Mouse (Mus musculus) stomach, embryonic 14.5 days (tissue): ENCODE data around the gene Avpr2. TPM values are rescaled to one million over a fixed set of nuclear protein-coding genes. Genes with fewer than 3 reads are reported as not detected.

ENCODE experiments used
- ATAC-seq: fragments of 200-750 bp; cut with Nextera tagmentation; 2 replicates; pipeline ENCODE4 v1.8.0; 2017; ENCODE audit warnings: low read depth, moderate TSS enrichment; ENCODE audit not compliant: insufficient number of reproducible peaks, insufficient read depth, low FRiP score
- H3K27ac ChIP-seq: fragments of 300-500 bp; sonication (generic); 2 replicates; pipeline ENCODE4 v1.5.1; 2014; ENCODE audit warnings: mild to moderate bottlenecking, low read length, moderate library complexity, mixed read lengths
- H3K27me3 ChIP-seq: fragments of 300-500 bp; sonication (generic); 2 replicates; pipeline ENCODE4 v1.6.1; 2014; ENCODE audit warnings: low read length, control low read depth, mixed read lengths; ENCODE audit not compliant: control insufficient read depth, insufficient read depth
- H3K36me3 ChIP-seq: fragments of 300-500 bp; sonication (generic); 2 replicates; pipeline ENCODE4 v1.6.1; 2014; ENCODE audit warnings: mild to moderate bottlenecking, control low read depth, low read length, moderate library complexity, mixed read lengths; ENCODE audit not compliant: control insufficient read depth, insufficient read depth
- H3K4me1 ChIP-seq: fragments of 300-500 bp; sonication (generic); 2 replicates; pipeline ENCODE4 v1.6.1; 2014; ENCODE audit warnings: low read length, control low read depth, mixed read lengths; ENCODE audit not compliant: control insufficient read depth, insufficient read depth
- H3K4me2 ChIP-seq: fragments of 300-500 bp; sonication (generic); replicated peaks from 2 replicates; pipeline ENCODE4 v1.6.1; 2014; ENCODE audit warnings: low read depth, low read length, control low read depth
- H3K4me3 ChIP-seq: fragments of 300-500 bp; sonication (generic); 2 replicates; pipeline ENCODE4 v1.5.1; 2014; ENCODE audit warnings: low read depth, low read length, control low read depth
- H3K9ac ChIP-seq: fragments of 300-500 bp; sonication (generic); replicated peaks from 2 replicates; pipeline ENCODE4 v1.6.1; 2014; ENCODE audit warnings: low read depth, mild to moderate bottlenecking, control low read depth, low read length, moderate library complexity, mixed read lengths
- H3K9me3 ChIP-seq: fragments of 300-500 bp; sonication (generic); 2 replicates; pipeline ENCODE4 v1.6.1; 2016; ENCODE audit warnings: low read depth, low read length, control low read depth; ENCODE audit not compliant: control insufficient read depth
- WGBS: fragments of 180-500 bp; shearing (Covaris S2); extraction: QIAGEN DNeasy Blood & Tissue Kit; methylation state at CpG from one replicate; pipeline ENCODE4 v1.1.7; 2014; 5-methylcytosine and 5-hydroxymethylcytosine counted together
- polyA plus RNA-seq: library from polyadenylated mRNA; unstranded; fragments of >200 nt; fragmentation: Nextera tagmentation; extraction: Ambion mirVana; gene quantifications from 2 replicates; pipeline ENCODE4 v1.2.1, GENCODE M21; 2014

The Avpr2 gene
- polyA plus RNA-seq, 1 experiment from 2014 or later, result not detected

- H3K27me3 ChIP-seq, result no peaks in the 10 kb centered on the region
- WGBS, result 73% methylated on average over 3 of the region's 3 CpGs
- no peaks in the 10 kb centered on the region for H3K36me3 ChIP-seq
- no peaks in the 10 kb centered on the region for H3K9me3 ChIP-seq
- H3K4me3 ChIP-seq, result no peak overlapping the region
- H3K4me1 ChIP-seq, result no peaks in the 10 kb centered on the region
- H3K27ac ChIP-seq, result no peak overlapping the region
- no peak for ATAC-seq
- H3K4me2 ChIP-seq, result no peak overlapping the region
- H3K9ac ChIP-seq, result no peak overlapping the region
These were observed 6.1 kb downstream of the Avpr2 start for GRCm38 (mm10) chrX:73897959-73898358.

GRCm38 (mm10) chrX:73910049-73910448 is 18.1 kb downstream of the Avpr2 start:
- 75% methylated on average over 1 of the region's 1 CpGs for WGBS
- Histone ChIP-seq H3K4me2 (no peak overlapping the region), H3K4me3 (no peak overlapping the region), H3K9me3 (no peaks in the 10 kb centered on the region), H3K36me3 (no peaks in the 10 kb centered on the region), H3K27ac (no peak overlapping the region), H3K9ac (no peak overlapping the region), H3K4me1 (no peaks in the 10 kb centered on the region), H3K27me3 (no peaks in the 10 kb centered on the region)
- ATAC-seq, result no peak

- Histone ChIP-seq H3K9me3 (no peaks in the 10 kb centered on the region), H3K27ac (no peak overlapping the region), H3K4me3 (no peak overlapping the region), H3K9ac (no peak overlapping the region), H3K36me3 (no peaks in the 10 kb centered on the region), H3K27me3 (no peaks in the 10 kb centered on the region), H3K4me1 (no peaks in the 10 kb centered on the region), H3K4me2 (no peak overlapping the region)
- ATAC-seq, result no peak
These were observed 18.5 kb downstream of the Avpr2 start for GRCm38 (mm10) chrX:73910451-73910850.

- Histone ChIP-seq H3K4me1 (no peaks in the 10 kb centered on the region), H3K27ac (no peak overlapping the region), H3K4me2 (peak overlapping the region; percentile 32), H3K27me3 (no peaks in the 10 kb centered on the region), H3K9ac (no peak overlapping the region; the same call in 1 of the 2 replicates), H3K36me3 (no peaks in the 10 kb centered on the region), H3K4me3 (no peak overlapping the region), H3K9me3 (no peaks in the 10 kb centered on the region)
- no peak for ATAC-seq
- WGBS, result 18% methylated on average over 20 of the region's 26 CpGs
These were observed 19.3 kb downstream of the Avpr2 start for GRCm38 (mm10) chrX:73911156-73911555.

GRCm38 (mm10) chrX:73911588-73911987 is 19.7 kb downstream of the Avpr2 start:
- Histone ChIP-seq H3K36me3 (no peaks in the 10 kb centered on the region), H3K4me1 (no peaks in the 10 kb centered on the region), H3K4me3 (no peak overlapping the region), H3K9me3 (no peaks in the 10 kb centered on the region), H3K4me2 (no peak overlapping the region), H3K9ac (no peak overlapping the region), H3K27me3 (no peaks in the 10 kb centered on the region), H3K27ac (no peak overlapping the region)
- no peak for ATAC-seq
- 91% methylated on average over 2 of the region's 2 CpGs for whole genome bisulfite sequencing

GRCm38 (mm10) chrX:73914827-73915703 is 23.2 kb downstream of the Avpr2 start:
- WGBS, result 22% methylated on average over 31 of the region's 31 CpGs
- peak; percentile 98 for ATAC-seq
- Histone ChIP-seq H3K9ac (no peak overlapping the region), H3K4me3 (no peak overlapping the region; the same call in 1 of the 2 replicates), H3K27me3 (no peaks in the 10 kb centered on the region), H3K4me2 (peak overlapping the region; percentile 37), H3K9me3 (no peaks in the 10 kb centered on the region), H3K27ac (peak overlapping the region; percentile 58; the same call in 1 of the 2 replicates), H3K36me3 (peaks cover 6% of the 10 kb centered on the region; the same call in 1 of the 2 replicates), H3K4me1 (no peaks in the 10 kb centered on the region)

GRCm38 (mm10) chrX:73916945-73917344 is 25.0 kb downstream of the Avpr2 start:
- Histone ChIP-seq H3K4me2 (no peak overlapping the region), H3K4me1 (no peaks in the 10 kb centered on the region), H3K27me3 (no peaks in the 10 kb centered on the region), H3K4me3 (no peak overlapping the region), H3K9me3 (no peaks in the 10 kb centered on the region), H3K36me3 (peaks cover 6% of the 10 kb centered on the region; the same call in 1 of the 2 replicates), H3K9ac (no peak overlapping the region), H3K27ac (no peak overlapping the region)
- no peak for ATAC-seq
- 86% methylated on average over 8 of the region's 8 CpGs for whole genome bisulfite sequencing

GRCm38 (mm10) chrX:73918631-73919030 is 26.7 kb downstream of the Avpr2 start:
- H3K27me3 ChIP-seq, result no peaks in the 10 kb centered on the region
- H3K4me2 ChIP-seq, result no peak overlapping the region
- 91% methylated on average over 5 of the region's 5 CpGs for WGBS
- no peaks in the 10 kb centered on the region for H3K9me3 ChIP-seq
- peaks cover 6% of the 10 kb centered on the region; the same call in 1 of the 2 replicates for H3K36me3 ChIP-seq
- H3K4me1 ChIP-seq, result no peaks in the 10 kb centered on the region
- H3K27ac ChIP-seq, result no peak overlapping the region
- no peak for ATAC-seq
- H3K4me3 ChIP-seq, result no peak overlapping the region
- H3K9ac ChIP-seq, result no peak overlapping the region
